ENCODE assay signal across 8 mouse cellular contexts in the genomic region with DNA sequence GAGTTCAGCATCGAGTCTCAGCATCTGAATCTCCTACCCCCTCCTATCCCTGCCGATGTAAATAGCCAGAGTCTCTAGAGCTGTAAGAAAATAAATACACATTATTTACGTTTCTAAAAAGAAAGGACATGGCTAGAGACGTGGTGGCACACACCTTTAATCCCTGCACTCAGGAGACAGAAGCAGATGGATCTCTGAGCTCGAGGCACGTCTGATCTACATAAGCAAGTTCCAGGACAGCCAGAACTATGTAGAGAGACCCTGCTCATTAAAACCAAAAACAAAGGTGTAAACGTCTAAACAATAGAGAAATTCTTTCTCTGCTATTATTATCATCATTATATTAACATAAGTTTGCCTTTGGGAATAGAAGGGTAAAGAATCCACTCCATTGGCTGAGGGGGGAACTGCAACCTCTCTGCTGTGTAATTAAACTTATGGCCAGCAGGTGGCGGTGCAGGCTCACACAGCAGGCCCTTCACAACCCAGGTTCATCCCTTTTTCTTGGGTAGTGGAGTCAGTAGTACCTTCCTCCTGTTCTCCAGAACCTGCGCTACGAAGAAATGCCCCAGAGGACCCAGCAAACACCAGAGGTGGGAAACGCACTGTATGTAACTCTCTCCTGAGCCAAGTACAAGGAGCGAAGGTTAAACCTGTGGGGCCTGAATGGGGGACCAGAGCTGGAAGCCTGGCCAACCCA. TPM values are rescaled to one million over a fixed set of nuclear protein-coding genes. Genes with fewer than 3 reads are reported as not detected.
DNase-seq lines count a peak whose midpoint lies in the region; ATAC-seq and TF ChIP-seq lines count a peak whose summit lies in the region.

No protein-coding gene starts in this region.

- no peak for TF ChIP-seq POLR2A in small intestine, adult 2 months (IDR thresholded peaks at IDR 0.05; ENCODE audit: low read depth, low read length)

- no peak overlapping the region for H3K27ac ChIP-seq in midbrain, embryonic 12.5 days (replicated peaks)
- H3K27ac ChIP-seq in small intestine, adult 2 months (ENCODE audit: insufficient read depth, low read depth, low read length), result no peak overlapping the region

- no peaks in the 10 kb centered on the region for H3K36me3 ChIP-seq in midbrain, embryonic 12.5 days
- H3K36me3 ChIP-seq in small intestine, adult 2 months (ENCODE audit: control insufficient read depth, insufficient read depth, low read length), result no peaks in the 10 kb centered on the region

- peak; percentile 99 for TF ChIP-seq CTCF in small intestine, adult 2 months (IDR thresholded peaks at IDR 0.05; ENCODE audit: extremely low read depth, insufficient read length, insufficient replicate concordance, low read depth, low read length)

- no peaks in the 10 kb centered on the region for H3K4me1 ChIP-seq in midbrain, embryonic 12.5 days
- H3K4me1 ChIP-seq in small intestine, adult 2 months (ENCODE audit: control insufficient read depth, insufficient read depth, insufficient read length, low read length), result no peaks in the 10 kb centered on the region

- no peak overlapping the region for H3K9ac ChIP-seq in midbrain, embryonic 12.5 days (replicated peaks)

- H3K27me3 ChIP-seq in midbrain, embryonic 12.5 days, result peaks cover 4% of the 10 kb centered on the region; the same call in 1 of the 2 replicates
- H3K27me3 ChIP-seq in small intestine, adult 2 months (ENCODE audit: control insufficient read depth, insufficient read depth, low read length), result no peaks in the 10 kb centered on the region

- intact Hi-C loops in left cerebral cortex, postnatal 4 days (cut with DNase I), result loop anchor here (5.0 kb wide), 1 partner anchor 290 kb away; no protein-coding TSS in a partner anchor

- H3K4me3 ChIP-seq in midbrain, embryonic 12.5 days, result no peak overlapping the region
- no peak overlapping the region for H3K4me3 ChIP-seq in small intestine, adult 2 months (ENCODE audit: low read depth, low read length)

- WGBS in midbrain, embryonic 12.5 days, result 40% methylated on average over 12 of the region's 12 CpGs
- WGBS in small intestine, adult 2 months, result 29% methylated on average over 12 of the region's 12 CpGs

- ATAC-seq in midbrain, embryonic 12.5 days (ENCODE audit: low FRiP score, low read depth), result peak; percentile 55; the same call in 1 of the 2 replicates

- no peak overlapping the region for H3K4me2 ChIP-seq in midbrain, embryonic 12.5 days (replicated peaks)

- no peaks in the 10 kb centered on the region for H3K9me3 ChIP-seq in midbrain, embryonic 12.5 days

- DNase-seq in urinary bladder, adult 18-20 months (ENCODE audit: low spot score in 2 of 2), result peak; percentile 41 to 51
- DNase-seq in urinary bladder, postnatal 10 days (ENCODE audit: low spot score), result no peak
- peak; percentile 75 for DNase-seq in embryo, embryonic 11 days
- DNase-seq in heart, adult 18-20 months, result peak; percentile 54 to 83
- peak; percentile 28 for DNase-seq in kidney, adult 11 months
- peak; percentile 65 for DNase-seq in left cerebral cortex, postnatal 4 days

RNA-seq across cellular contexts. Expression of gene Top1, which starts 48.0 kb away (rescaled TPM):
- 10 to 100 TPM; 39.9 to 42.8 TPM for total RNA-seq in heart, adult 18-20 months (2021)
- total RNA-seq in left cerebral cortex, postnatal 4 days (2021), result 100 to 1,000 TPM; 105 to 122 TPM
- polyA plus RNA-seq in midbrain, embryonic 12.5 days (2016; fragmentation: Nextera tagmentation; extraction: Ambion mirVana), result 122 and 136 TPM in 2 replicates
- polyA plus RNA-seq in small intestine, adult 2 months (2012; rRNA removed), result 9.0 and 18.0 TPM in 2 replicates
